Mouse (Mus musculus) G1E (cell line): ENCODE data around the gene Crx.

Experiments used
- CTCF ChIP-seq: IDR thresholded peaks from 2 replicates; pipeline ENCODE4 v1.5.1; 2012; ENCODE audit warnings: low read depth, low read length, inconsistent platforms, mixed read lengths
- TAL1 ChIP-seq: conservative IDR thresholded peaks from 2 replicates; pipeline ENCODE4 v1.6.1; 2012; ENCODE audit warnings: low read depth, low read length, inconsistent platforms, mixed read lengths

GRCm38 (mm10) chr7:15882317-15882716, 2.5 kb upstream of the Crx start, which contains the start of gene Crxos:
- TF ChIP-seq TAL1 (no peak), CTCF (no peak)
